Mouse (Mus musculus): Measurements from ENCODE around the gene Pik3cb.

DNA sequence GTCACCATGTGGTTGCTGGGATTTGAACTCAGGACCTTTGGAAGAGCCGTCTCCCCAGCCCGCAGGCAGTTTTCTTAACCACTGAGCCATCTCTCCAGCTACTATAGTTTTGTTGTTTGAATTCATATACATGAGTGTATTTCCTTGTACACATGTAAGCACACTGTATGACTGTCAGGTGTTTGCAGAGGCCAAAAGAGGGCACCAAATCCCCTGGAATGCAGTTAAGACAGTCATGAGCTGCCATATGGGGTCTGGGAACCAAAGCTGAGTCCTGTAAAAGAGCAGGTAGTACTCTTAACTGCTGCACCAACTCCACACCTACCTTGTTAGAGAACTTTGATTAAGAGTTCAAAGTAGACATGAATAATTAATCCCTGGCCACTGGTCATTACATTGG, 59.8 kb downstream of the Pik3cb start:
- TF ChIP-seq MAX (IDR thresholded peaks at IDR 0.05; ENCODE audit: low read depth): no peak
- no peak for TF ChIP-seq TCF3 (IDR thresholded peaks at IDR 0.05; ENCODE audit: insufficient read length, low read depth)
- TF ChIP-seq USF1 (IDR thresholded peaks at IDR 0.05; ENCODE audit: low read depth): no peak
- no peak for TF ChIP-seq POLR2A (IDR thresholded peaks at IDR 0.05; ENCODE audit: insufficient read length, low read depth)

Measured in myocyte (in vitro differentiated cells).